Mouse (Mus musculus) lung, postnatal 0 days (tissue): ENCODE measurements around the gene Tulp3. TPM values are rescaled to one million over a fixed set of nuclear protein-coding genes. Genes with fewer than 3 reads are reported as not detected.

Experiments
- ATAC-seq: fragments of 200-750 bp; cut with Nextera tagmentation; 2 replicates; pipeline ENCODE4 v1.8.0; 2017; ENCODE audit warnings: moderate library complexity
- DNase-seq: peaks from one replicate; pipeline ENCODE4 v3.0.0-alpha.2; 2016; ENCODE audit warnings: low spot score
- H3K27ac ChIP-seq: fragments of 300-500 bp; sonication (generic); 2 replicates; pipeline ENCODE4 v1.5.1; 2014; ENCODE audit warnings: antibody characterized with exemption, mild to moderate bottlenecking, low read length, mixed read lengths
- H3K27me3 ChIP-seq: fragments of 300-500 bp; sonication (generic); replicated peaks from 2 replicates; pipeline ENCODE4 v1.6.1; 2014; ENCODE audit warnings: low read length, mixed read lengths; ENCODE audit not compliant: insufficient read depth
- H3K36me3 ChIP-seq: fragments of 300-500 bp; sonication (generic); 2 replicates; pipeline ENCODE4 v1.6.1; 2014; ENCODE audit warnings: low read length, mixed read lengths; ENCODE audit not compliant: insufficient read depth
- H3K4me1 ChIP-seq: fragments of 300-500 bp; sonication (generic); 2 replicates; pipeline ENCODE4 v1.6.1; 2014; ENCODE audit warnings: antibody characterized with exemption, low read depth, low read length, mixed read lengths; ENCODE audit not compliant: insufficient read depth
- H3K4me2 ChIP-seq: fragments of 300-500 bp; sonication (generic); replicated peaks from 2 replicates; pipeline ENCODE4 v1.6.1; 2014; ENCODE audit warnings: low read depth, mild to moderate bottlenecking, low read length, moderate library complexity, mixed read lengths
- H3K4me3 ChIP-seq: fragments of 300-500 bp; sonication (generic); 2 replicates; pipeline ENCODE4 v1.5.1; 2014; ENCODE audit warnings: low read depth, low read length
- H3K9ac ChIP-seq: fragments of 300-500 bp; sonication (generic); replicated peaks from 2 replicates; pipeline ENCODE4 v1.6.1; 2014; ENCODE audit warnings: low read depth, mild to moderate bottlenecking
- H3K9me3 ChIP-seq: fragments of 300-500 bp; sonication (generic); 2 replicates; pipeline ENCODE4 v1.6.1; 2016; ENCODE audit warnings: low read length, mixed read lengths
- CTCF ChIP-seq: IDR thresholded peaks from 2 replicates; pipeline ENCODE4 v1.5.1; 2016; ENCODE audit warnings: antibody characterized with exemption, mild to moderate bottlenecking
- EP300 ChIP-seq: IDR thresholded peaks from 2 replicates; pipeline ENCODE4 v1.6.1; 2016; ENCODE audit warnings: antibody characterized with exemption, mild to moderate bottlenecking, control low read depth
- WGBS: fragments of 180-500 bp; shearing (Covaris S2); extraction: QIAGEN DNeasy Blood & Tissue Kit; methylation state at CpG from one replicate; pipeline ENCODE4 v1.1.7; 2014; 5-methylcytosine and 5-hydroxymethylcytosine counted together
- polyA plus RNA-seq: library from polyadenylated mRNA; unstranded; fragments of >200 nt; fragmentation: Nextera tagmentation; extraction: Ambion mirVana; gene quantifications from 2 replicates; pipeline ENCODE4 v1.2.1, GENCODE M21; 2015

Gene Tulp3
- polyA plus RNA-seq, 1 experiment from 2014 or later, result 9.5 TPM

DNA sequence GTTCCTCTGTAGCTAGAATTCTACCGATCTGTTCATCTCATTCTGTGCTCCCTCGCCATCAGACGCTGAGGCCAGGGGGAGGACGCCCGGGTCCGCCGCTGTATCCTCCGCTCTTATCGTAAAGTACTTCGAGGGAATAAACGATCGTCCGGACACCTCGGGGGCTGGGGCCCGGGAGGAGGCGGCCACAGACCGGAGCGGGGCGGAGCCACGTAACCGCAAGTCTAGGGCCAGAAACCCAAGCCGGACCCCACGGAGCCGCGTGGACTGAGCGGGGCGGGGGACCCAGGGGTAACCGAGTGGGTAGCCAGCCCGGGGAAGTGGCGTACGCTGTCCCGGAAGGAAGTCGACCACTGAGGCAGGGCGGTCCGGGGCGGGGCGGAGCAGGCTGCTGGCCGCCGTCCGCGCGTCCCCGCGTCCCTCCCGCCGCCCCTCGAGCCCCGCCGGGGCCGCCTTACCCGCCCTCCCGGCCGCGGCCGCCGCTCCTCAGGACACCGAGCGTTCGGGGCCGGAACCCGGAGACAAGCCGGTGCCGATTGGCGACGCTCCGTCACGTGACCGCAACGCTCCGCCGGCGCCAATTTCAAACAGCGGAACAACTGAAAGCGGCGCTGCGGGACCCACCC lies 6.8 kb upstream of the Tulp3 start, which contains the start of the genes Rhno1 and Foxm1:
TSS of gene Rhno1 (minus strand) at position 531 of the 626 bp plus-strand sequence.
TSS of gene Foxm1 (plus strand) at position 587 of the 626 bp plus-strand sequence.
- no peaks in the 10 kb centered on the region for H3K9me3 ChIP-seq
- no peaks in the 10 kb centered on the region for H3K36me3 ChIP-seq
- ATAC-seq, result peak; percentile 91
- no peaks in the 10 kb centered on the region for H3K27me3 ChIP-seq
- WGBS, result under 1% methylated on average over 47 of the region's 76 CpGs
- H3K4me1 ChIP-seq, result no peaks in the 10 kb centered on the region
- H3K27ac ChIP-seq, result peak within 1 kb of the TSS; percentile 95
- DNase-seq, result peak; percentile 88
- peak within 1 kb of the TSS; percentile 89 for H3K4me3 ChIP-seq
- peak within 1 kb of the TSS; percentile 88 for H3K9ac ChIP-seq
- H3K4me2 ChIP-seq, result peak within 1 kb of the TSS; percentile 100
- TF ChIP-seq EP300, result 0 out of 2 replicates have a peak, but pooled peaks have one; percentile 12
- TF ChIP-seq CTCF, result no peak

DNA sequence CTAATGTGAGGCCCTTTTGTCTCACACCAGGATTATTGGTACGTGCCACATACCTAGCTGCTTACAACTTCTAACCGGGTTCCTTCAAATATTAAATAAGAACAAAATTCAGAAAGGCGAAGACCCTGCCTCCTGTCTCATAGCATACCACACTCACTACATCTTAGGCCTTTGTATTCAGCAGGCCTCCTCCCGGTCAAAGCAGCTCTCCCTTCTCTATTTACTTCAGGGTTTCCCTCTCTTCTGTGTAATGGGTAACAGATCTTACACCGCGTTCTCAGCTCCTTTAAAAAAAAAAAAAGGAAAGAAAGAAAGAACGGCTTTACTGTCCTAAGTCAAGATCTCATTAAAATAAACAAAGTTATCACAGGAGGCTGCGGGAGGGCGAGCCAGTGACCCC lies 6.2 kb upstream of the Tulp3 start:
- 8% methylated on average over 9 of the region's 9 CpGs for WGBS
- H3K4me3 ChIP-seq, result peak overlapping the region; percentile 89
- DNase-seq, result no peak

DNA sequence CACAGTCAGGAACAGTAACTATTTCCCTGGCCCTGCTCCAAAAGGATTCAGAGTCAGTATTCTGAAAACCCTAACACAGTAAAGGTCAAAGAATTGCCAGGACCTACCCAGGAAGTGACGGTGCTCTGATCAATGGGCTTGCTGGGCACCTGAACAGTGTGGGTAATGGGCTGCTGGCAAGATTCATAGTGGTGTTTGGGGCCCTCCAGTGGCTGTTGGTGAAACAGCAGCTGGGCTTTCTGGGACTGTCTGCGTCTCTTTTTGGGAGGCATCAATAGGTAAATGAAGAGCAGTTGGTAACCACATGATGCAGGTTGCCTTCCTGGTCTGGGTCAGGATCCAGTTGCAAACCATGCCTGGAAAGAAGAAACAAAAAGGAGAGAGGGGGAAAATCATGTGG lies 3.3 kb upstream of the Tulp3 start:
- Histone ChIP-seq H3K4me1 (0 out of 2 replicates have a peak, but pooled peaks cover 3% of the 10 kb centered on the region), H3K4me2 (no peak overlapping the region), H3K9me3 (no peaks in the 10 kb centered on the region), H3K36me3 (no peaks in the 10 kb centered on the region), H3K27me3 (no peaks in the 10 kb centered on the region), H3K9ac (no peak overlapping the region), H3K27ac (no peak overlapping the region), H3K4me3 (no peak overlapping the region)
- ATAC-seq (no peak), DNase-seq (peak; percentile 36)
- 19% methylated on average over 2 of the region's 2 CpGs for WGBS
- TF ChIP-seq CTCF, result peak; percentile 87
- no peak for TF ChIP-seq EP300

More for the DNA sequence above, 6.2 kb upstream of the Tulp3 start:
- Histone ChIP-seq H3K4me2 (peak overlapping the region; percentile 100), H3K27me3 (no peaks in the 10 kb centered on the region), H3K27ac (peak overlapping the region; percentile 95), H3K4me1 (no peaks in the 10 kb centered on the region), H3K36me3 (no peaks in the 10 kb centered on the region), H3K9ac (peak overlapping the region; percentile 88), H3K9me3 (no peaks in the 10 kb centered on the region)
- no peak for ATAC-seq
- no peak for TF ChIP-seq CTCF
- no peak for TF ChIP-seq EP300

DNA sequence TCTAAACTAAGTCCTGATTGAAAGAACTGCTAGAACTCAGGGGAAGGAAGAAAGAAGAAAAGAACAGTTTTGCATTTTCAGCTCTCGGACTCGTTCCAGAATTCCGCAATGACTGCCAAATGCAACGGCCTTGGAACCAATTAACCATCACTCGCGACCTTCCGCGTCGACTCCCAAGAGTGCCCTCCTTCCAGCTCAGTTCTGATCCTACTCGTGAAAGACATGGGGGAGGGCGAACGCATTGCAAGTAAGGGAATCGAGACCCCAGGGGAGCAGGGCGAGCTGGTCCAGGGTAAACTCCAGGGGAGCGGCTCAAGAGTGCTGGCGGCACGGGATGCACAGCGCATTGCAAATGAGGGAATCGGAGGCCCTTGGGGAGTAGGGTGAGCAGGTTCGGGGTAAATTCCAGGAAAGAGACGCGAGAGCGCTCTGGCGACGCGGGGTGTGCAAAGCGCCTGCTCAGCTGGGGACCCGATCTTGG lies 410 bp downstream of the Tulp3 start:
- no peak for TF ChIP-seq EP300
- no peak for TF ChIP-seq CTCF
- peak; percentile 49 for DNase-seq
- peak overlapping the region; percentile 91 for H3K4me2 ChIP-seq
- no peaks in the 10 kb centered on the region for H3K36me3 ChIP-seq
- no peaks in the 10 kb centered on the region for H3K9me3 ChIP-seq
- 0 out of 2 replicates have a peak, but pooled peaks cover 3% of the 10 kb centered on the region for H3K4me1 ChIP-seq
- ATAC-seq, result peak; percentile 63
- H3K27ac ChIP-seq, result peak overlapping the region; percentile 84
- under 1% methylated on average over 27 of the region's 28 CpGs for WGBS
- no peaks in the 10 kb centered on the region for H3K27me3 ChIP-seq
- H3K4me3 ChIP-seq, result peak overlapping the region; percentile 77
- H3K9ac ChIP-seq, result peak overlapping the region; percentile 51

DNA sequence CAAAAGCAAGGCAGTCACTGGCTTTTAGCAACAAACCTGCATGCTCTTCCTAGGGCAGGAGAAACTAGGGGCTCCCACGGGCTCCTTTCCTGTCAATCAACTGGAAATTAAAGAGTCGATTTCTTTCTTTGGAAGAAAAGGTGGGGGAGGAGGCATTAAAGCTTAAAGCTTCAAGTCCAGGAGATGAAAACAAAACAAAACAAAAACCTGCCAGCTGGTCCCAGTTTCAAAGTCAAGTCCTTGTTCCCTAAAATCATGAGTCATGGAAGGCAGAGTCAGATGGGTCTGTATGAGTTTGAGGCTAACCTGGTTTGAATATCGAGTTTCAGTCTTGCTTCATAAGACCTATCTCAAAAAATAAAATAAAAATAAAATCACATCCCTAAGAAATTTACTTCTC lies 1.5 kb downstream of the Tulp3 start:
- Histone ChIP-seq H3K9ac (no peak overlapping the region), H3K4me3 (no peak overlapping the region), H3K9me3 (no peaks in the 10 kb centered on the region), H3K27me3 (no peaks in the 10 kb centered on the region), H3K4me1 (0 out of 2 replicates have a peak, but pooled peaks cover 3% of the 10 kb centered on the region), H3K4me2 (no peak overlapping the region), H3K27ac (no peak overlapping the region), H3K36me3 (no peaks in the 10 kb centered on the region)
- 62% methylated on average over 3 of the region's 3 CpGs for WGBS
- DNase-seq (peak; percentile 26), ATAC-seq (no peak)
- TF ChIP-seq EP300 (no peak), CTCF (no peak)

DNA sequence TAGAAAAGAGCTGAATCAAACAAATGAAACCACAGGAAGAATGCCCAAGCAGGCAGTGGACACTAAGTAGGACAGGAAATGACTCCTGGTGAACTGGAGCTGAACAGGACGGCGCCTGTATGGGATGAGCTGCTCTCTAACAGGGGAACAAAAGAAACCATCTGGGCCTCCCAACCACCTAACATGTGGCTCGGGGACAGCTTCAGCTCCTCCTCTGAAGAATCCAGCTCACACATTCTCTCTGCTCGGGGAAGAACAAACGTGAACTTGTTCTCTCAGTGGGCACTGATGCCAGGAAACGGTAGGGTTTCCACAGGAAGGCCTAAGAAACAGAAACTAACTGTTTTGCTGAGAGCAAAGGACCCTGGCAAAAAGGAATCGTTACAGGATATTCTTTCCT lies 5.9 kb downstream of the Tulp3 start:
- H3K27me3 ChIP-seq, result no peaks in the 10 kb centered on the region
- DNase-seq, result peak; percentile 34
- H3K4me3 ChIP-seq, result no peak overlapping the region
- H3K4me2 ChIP-seq, result no peak overlapping the region
- no peaks in the 10 kb centered on the region for H3K9me3 ChIP-seq
- TF ChIP-seq EP300, result no peak
- TF ChIP-seq CTCF, result no peak
- peak; percentile 63 for ATAC-seq
- 0 out of 2 replicates have a peak, but pooled peaks cover 3% of the 10 kb centered on the region for H3K4me1 ChIP-seq
- no peaks in the 10 kb centered on the region for H3K36me3 ChIP-seq
- peak overlapping the region; percentile 52 for H3K27ac ChIP-seq
- H3K9ac ChIP-seq, result no peak overlapping the region
- 33% methylated on average over 7 of the region's 7 CpGs for WGBS
